Mouse (Mus musculus): Measurements from ENCODE around the gene Trim31. TPM values are rescaled to one million over a fixed set of nuclear protein-coding genes. Genes with fewer than 3 reads are reported as not detected.

Trim31 gene
- polyA plus RNA-seq, 1 experiment from 2014 or later, result not detected

DNA sequence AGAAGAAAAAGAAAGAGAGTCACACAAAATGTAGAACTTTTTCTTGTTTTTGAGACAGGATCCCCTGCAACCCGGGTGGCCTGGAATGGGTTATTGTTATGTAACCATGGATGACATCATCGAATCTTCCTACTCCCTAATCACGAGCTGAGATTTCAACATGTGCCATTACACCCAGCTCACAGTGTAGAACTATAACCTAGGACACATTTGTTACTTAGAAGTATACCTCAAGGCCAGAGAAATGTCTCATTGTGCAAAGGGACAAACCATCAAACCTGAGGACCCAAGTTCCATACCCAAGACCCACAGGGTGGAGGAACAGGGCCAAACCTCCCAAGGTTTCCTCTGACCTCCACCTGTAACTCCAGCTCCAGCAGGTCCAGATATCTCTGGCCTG lies 5.7 kb downstream of the Trim31 start:
- no peaks in the 10 kb centered on the region for H3K9me3 ChIP-seq (ENCODE audit: control insufficient read depth, low read length)
- 69% methylated on average over 3 of the region's 3 CpGs for WGBS
- no peak overlapping the region for H3K9ac ChIP-seq (ENCODE audit: low read depth, low read length)
- no peak overlapping the region for H3K27ac ChIP-seq (ENCODE audit: low read depth, low read length)
- no peak overlapping the region for H3K4me3 ChIP-seq (ENCODE audit: low read depth, low read length)
- H3K36me3 ChIP-seq (ENCODE audit: control insufficient read depth, insufficient read depth, low read length), result no peaks in the 10 kb centered on the region
- no peak for ATAC-seq (ENCODE audit: low FRiP score)
- no peak overlapping the region for H3K4me2 ChIP-seq (replicated peaks; ENCODE audit: low read depth, low read length)
- no peak for DNase-seq (ENCODE audit: low spot score)
- H3K4me1 ChIP-seq (replicated peaks; ENCODE audit: control insufficient read depth, insufficient read depth, low read length), result no peaks in the 10 kb centered on the region
- H3K27me3 ChIP-seq (ENCODE audit: control insufficient read depth, insufficient read depth, low read length), result no peaks in the 10 kb centered on the region

DNA sequence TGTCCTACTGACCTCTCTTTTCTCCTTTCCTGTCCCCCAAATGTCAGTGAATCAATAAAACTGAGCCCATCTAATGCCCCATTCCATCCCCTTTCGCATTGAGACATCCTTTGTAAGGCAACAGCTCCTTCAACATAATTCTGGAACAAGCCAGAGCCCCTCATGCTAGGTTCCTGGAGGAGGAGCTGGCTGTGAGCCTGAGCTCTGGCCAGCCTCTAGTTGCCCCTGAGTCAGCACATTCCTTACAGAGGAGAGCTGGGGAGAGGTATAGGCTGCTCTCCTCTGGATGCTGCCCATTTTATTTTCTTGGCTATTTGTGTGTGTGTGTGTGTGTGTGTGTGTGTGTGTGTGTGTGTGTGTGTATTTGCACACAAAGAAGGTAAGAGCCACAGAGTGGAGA lies 10.3 kb downstream of the Trim31 start:
- WGBS, result 48% methylated on average over 1 of the region's 1 CpGs
- Histone ChIP-seq H3K4me2 (replicated peaks; ENCODE audit: low read depth, low read length) (no peak overlapping the region), H3K36me3 (ENCODE audit: control insufficient read depth, insufficient read depth, low read length) (no peaks in the 10 kb centered on the region), H3K27me3 (ENCODE audit: control insufficient read depth, insufficient read depth, low read length) (no peaks in the 10 kb centered on the region), H3K4me1 (replicated peaks; ENCODE audit: control insufficient read depth, insufficient read depth, low read length) (no peaks in the 10 kb centered on the region), H3K9ac (ENCODE audit: low read depth, low read length) (no peak overlapping the region), H3K27ac (ENCODE audit: low read depth, low read length) (no peak overlapping the region), H3K4me3 (ENCODE audit: low read depth, low read length) (no peak overlapping the region), H3K9me3 (ENCODE audit: control insufficient read depth, low read length) (no peaks in the 10 kb centered on the region)
- peak; percentile 2 for DNase-seq (ENCODE audit: low spot score)
- ATAC-seq (ENCODE audit: low FRiP score), result no peak

DNA sequence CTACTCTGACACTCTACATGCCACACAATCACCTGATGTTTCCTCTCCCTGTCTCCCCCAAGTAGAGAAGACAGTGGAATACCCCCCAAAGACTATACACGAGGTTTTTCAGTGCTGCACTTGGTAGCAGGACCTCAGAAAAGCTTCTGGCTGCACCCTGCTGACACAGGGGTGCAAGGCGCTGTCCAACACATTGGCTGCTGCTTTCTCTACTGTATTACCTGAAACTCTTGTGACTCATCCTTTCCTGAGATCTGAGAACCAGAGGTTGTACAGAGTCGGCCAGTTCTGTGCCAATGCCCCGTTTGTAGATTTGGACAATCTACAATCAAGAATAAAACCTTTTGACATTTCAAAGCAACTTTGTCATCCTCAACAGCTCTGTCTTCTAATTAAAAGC lies 11.9 kb downstream of the Trim31 start:
- DNase-seq (ENCODE audit: low spot score) (no peak), ATAC-seq (ENCODE audit: low FRiP score) (no peak)
- Histone ChIP-seq H3K4me3 (ENCODE audit: low read depth, low read length) (no peak overlapping the region), H3K9ac (ENCODE audit: low read depth, low read length) (no peak overlapping the region), H3K27ac (ENCODE audit: low read depth, low read length) (no peak overlapping the region), H3K4me2 (replicated peaks; ENCODE audit: low read depth, low read length) (no peak overlapping the region), H3K9me3 (ENCODE audit: control insufficient read depth, low read length) (no peaks in the 10 kb centered on the region), H3K36me3 (ENCODE audit: control insufficient read depth, insufficient read depth, low read length) (no peaks in the 10 kb centered on the region), H3K27me3 (ENCODE audit: control insufficient read depth, insufficient read depth, low read length) (no peaks in the 10 kb centered on the region), H3K4me1 (replicated peaks; ENCODE audit: control insufficient read depth, insufficient read depth, low read length) (no peaks in the 10 kb centered on the region)
- WGBS, result 51% methylated on average over 4 of the region's 4 CpGs

DNA sequence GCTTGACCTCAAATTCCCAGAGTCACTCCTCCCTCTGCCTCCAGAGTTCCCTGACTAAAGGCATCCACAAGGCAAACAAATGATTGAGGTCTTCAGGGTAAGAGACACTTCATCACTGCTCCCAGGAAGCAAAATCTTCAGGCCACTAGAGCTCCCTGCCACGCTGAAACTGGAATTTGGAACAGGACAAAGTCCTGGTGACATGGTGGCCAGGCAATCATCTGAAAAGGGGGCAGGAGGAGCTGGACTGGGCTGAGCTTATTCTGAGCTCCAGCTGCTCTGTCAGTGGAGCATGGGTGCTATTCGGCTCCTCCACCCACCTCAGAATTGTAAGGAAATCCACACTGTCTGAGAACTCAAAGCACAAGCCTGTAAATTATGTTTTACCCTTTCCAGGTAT lies 14.1 kb downstream of the Trim31 start:
- Histone ChIP-seq H3K36me3 (ENCODE audit: control insufficient read depth, insufficient read depth, low read length) (no peaks in the 10 kb centered on the region), H3K4me3 (ENCODE audit: low read depth, low read length) (no peak overlapping the region), H3K4me1 (replicated peaks; ENCODE audit: control insufficient read depth, insufficient read depth, low read length) (no peaks in the 10 kb centered on the region), H3K27me3 (ENCODE audit: control insufficient read depth, insufficient read depth, low read length) (no peaks in the 10 kb centered on the region), H3K9ac (ENCODE audit: low read depth, low read length) (no peak overlapping the region), H3K27ac (ENCODE audit: low read depth, low read length) (no peak overlapping the region), H3K9me3 (ENCODE audit: control insufficient read depth, low read length) (no peaks in the 10 kb centered on the region), H3K4me2 (replicated peaks; ENCODE audit: low read depth, low read length) (no peak overlapping the region)
- DNase-seq (ENCODE audit: low spot score) (no peak), ATAC-seq (ENCODE audit: low FRiP score) (no peak)
- WGBS, result 76% methylated on average over 2 of the region's 2 CpGs

DNA sequence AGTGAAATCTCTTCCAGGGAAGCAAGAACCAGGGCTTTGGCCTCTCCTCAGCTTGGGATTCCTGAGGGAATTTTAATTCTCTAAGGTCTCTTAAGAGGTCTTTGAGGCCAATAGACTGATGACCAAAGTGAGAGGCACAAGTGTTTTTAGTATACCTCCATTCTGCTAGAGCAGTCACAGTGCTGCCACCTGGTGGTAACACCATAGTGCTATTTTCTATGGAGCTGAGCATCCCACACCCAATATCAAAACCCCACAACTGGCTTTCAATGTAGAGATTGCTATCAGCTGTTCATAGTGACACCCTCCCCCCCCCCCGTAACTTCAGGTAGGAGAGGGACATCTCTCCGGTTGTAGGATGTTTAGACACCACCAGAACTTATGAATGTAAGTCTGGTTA lies 16.2 kb downstream of the Trim31 start:
- Histone ChIP-seq H3K27me3 (ENCODE audit: control insufficient read depth, insufficient read depth, low read length) (no peaks in the 10 kb centered on the region), H3K36me3 (ENCODE audit: control insufficient read depth, insufficient read depth, low read length) (no peaks in the 10 kb centered on the region), H3K4me1 (replicated peaks; ENCODE audit: control insufficient read depth, insufficient read depth, low read length) (no peaks in the 10 kb centered on the region), H3K4me2 (replicated peaks; ENCODE audit: low read depth, low read length) (no peak overlapping the region), H3K9me3 (ENCODE audit: control insufficient read depth, low read length) (no peaks in the 10 kb centered on the region), H3K27ac (ENCODE audit: low read depth, low read length) (no peak overlapping the region), H3K4me3 (ENCODE audit: low read depth, low read length) (no peak overlapping the region), H3K9ac (ENCODE audit: low read depth, low read length) (no peak overlapping the region)
- ATAC-seq (ENCODE audit: low FRiP score), result peak; percentile 43; the same call in 1 of the 2 replicates
- 12% methylated on average over 2 of the region's 2 CpGs for WGBS
- DNase-seq (ENCODE audit: low spot score), result peak; percentile 84

DNA sequence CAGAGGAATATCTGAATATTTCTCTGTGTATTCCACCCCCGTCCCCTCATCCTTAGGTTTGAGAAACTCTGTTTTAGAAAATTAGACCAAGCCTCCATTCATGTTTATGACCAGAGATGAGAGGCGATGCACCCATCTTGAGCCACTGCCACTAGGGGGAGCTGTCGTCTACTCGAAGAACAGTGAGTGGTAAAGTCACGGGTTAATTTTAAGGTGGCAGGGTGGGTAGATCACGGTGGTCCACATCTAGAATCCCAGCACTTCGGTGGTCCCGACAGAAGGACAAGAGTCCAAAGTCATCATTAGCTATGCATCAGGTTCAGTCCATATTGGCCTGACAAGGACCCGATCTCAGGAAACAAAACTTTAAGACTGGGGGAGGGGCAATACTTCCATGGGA lies 17.2 kb downstream of the Trim31 start:
- no peak overlapping the region for H3K4me3 ChIP-seq (ENCODE audit: low read depth, low read length)

DNA sequence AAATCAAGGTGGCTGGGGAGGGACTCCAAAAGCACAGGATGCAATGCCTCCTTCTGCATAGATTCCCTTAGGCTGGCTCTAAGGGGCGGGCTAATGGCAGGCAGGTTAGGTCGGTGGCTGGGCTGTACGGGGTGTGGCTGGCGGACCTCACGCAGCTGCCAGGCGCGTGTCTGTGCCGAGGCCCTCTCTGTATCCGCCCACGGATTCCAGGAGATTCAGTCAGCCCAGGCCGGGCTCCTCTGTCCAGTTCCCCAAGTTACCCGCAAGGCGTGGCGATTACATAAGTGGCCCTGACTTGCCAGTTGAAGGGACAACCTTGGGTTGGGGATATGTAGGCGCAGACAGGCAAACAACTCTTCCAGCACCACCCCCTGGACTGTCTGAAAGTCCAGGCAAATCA lies 22.3 kb downstream of the Trim31 start:
- no peaks in the 10 kb centered on the region for H3K27me3 ChIP-seq (ENCODE audit: control insufficient read depth, insufficient read depth, low read length)
- DNase-seq (ENCODE audit: low spot score) (no peak), ATAC-seq (ENCODE audit: low FRiP score) (no peak)
- no peak overlapping the region for H3K4me2 ChIP-seq (replicated peaks; ENCODE audit: low read depth, low read length)
- H3K4me1 ChIP-seq (replicated peaks; ENCODE audit: control insufficient read depth, insufficient read depth, low read length), result no peaks in the 10 kb centered on the region
- H3K9me3 ChIP-seq (ENCODE audit: control insufficient read depth, low read length), result no peaks in the 10 kb centered on the region
- no peak overlapping the region for H3K9ac ChIP-seq (ENCODE audit: low read depth, low read length)
- H3K4me3 ChIP-seq (ENCODE audit: low read depth, low read length), result no peak overlapping the region
- H3K36me3 ChIP-seq (ENCODE audit: control insufficient read depth, insufficient read depth, low read length), result no peaks in the 10 kb centered on the region
- 46% methylated on average over 15 of the region's 15 CpGs for WGBS
- no peak overlapping the region for H3K27ac ChIP-seq (ENCODE audit: low read depth, low read length)

More for the DNA sequence above, 17.2 kb downstream of the Trim31 start:
- ATAC-seq (ENCODE audit: low FRiP score) (peak; percentile 27; the same call in 1 of the 2 replicates), DNase-seq (ENCODE audit: low spot score) (peak; percentile 78)
- Histone ChIP-seq H3K9me3 (ENCODE audit: control insufficient read depth, low read length) (no peaks in the 10 kb centered on the region), H3K9ac (ENCODE audit: low read depth, low read length) (no peak overlapping the region), H3K27me3 (ENCODE audit: control insufficient read depth, insufficient read depth, low read length) (no peaks in the 10 kb centered on the region), H3K27ac (ENCODE audit: low read depth, low read length) (no peak overlapping the region), H3K4me1 (replicated peaks; ENCODE audit: control insufficient read depth, insufficient read depth, low read length) (no peaks in the 10 kb centered on the region), H3K4me2 (replicated peaks; ENCODE audit: low read depth, low read length) (no peak overlapping the region), H3K36me3 (ENCODE audit: control insufficient read depth, insufficient read depth, low read length) (no peaks in the 10 kb centered on the region)
- WGBS, result 14% methylated on average over 9 of the region's 9 CpGs

DNA sequence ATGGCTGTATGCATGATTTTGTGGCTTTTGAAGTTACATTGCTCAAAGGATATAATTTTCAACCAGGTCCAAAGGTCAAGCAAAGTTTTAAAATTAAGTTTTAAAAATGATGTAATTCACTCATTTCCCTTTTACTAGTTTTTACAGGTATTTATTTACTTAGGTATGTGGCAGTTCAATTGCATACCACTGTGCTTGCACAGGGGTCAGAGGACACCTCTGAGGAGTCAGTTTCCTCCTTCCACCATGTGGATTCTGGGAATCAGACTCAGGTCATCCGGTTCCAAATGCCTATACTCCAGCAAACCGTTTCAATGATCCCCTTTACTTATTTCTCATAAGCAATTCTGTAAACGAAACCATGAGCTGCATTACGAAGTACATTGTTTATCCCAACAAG lies 24.8 kb downstream of the Trim31 start:
- Histone ChIP-seq H3K4me3 (ENCODE audit: low read depth, low read length) (no peak overlapping the region), H3K36me3 (ENCODE audit: control insufficient read depth, insufficient read depth, low read length) (no peaks in the 10 kb centered on the region), H3K4me1 (replicated peaks; ENCODE audit: control insufficient read depth, insufficient read depth, low read length) (no peaks in the 10 kb centered on the region), H3K9me3 (ENCODE audit: control insufficient read depth, low read length) (no peaks in the 10 kb centered on the region), H3K9ac (ENCODE audit: low read depth, low read length) (no peak overlapping the region), H3K4me2 (replicated peaks; ENCODE audit: low read depth, low read length) (no peak overlapping the region), H3K27me3 (ENCODE audit: control insufficient read depth, insufficient read depth, low read length) (no peaks in the 10 kb centered on the region), H3K27ac (ENCODE audit: low read depth, low read length) (no peak overlapping the region)
- DNase-seq (ENCODE audit: low spot score) (no peak), ATAC-seq (ENCODE audit: low FRiP score) (no peak)
- WGBS, result 88% methylated on average over 4 of the region's 4 CpGs

DNA sequence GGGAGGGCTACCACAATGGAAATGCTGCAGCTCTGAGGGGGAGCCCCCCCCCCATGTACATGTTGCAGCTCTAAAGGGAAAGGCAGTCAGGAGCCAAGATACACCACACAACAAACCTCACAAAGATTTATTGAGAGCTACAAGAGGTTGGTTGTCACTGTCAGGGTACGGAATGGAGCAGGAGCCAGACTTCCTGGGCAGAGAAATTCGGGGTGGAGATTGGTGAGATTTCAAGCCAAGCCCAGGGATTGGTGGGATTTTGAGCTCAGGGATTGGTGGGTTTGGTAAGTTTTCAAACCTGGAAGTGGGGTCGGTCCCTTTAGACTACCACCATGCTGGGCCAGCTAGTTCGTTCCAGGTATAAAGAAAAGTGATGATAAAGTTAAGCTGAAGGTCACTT lies 25.6 kb downstream of the Trim31 start:
- Histone ChIP-seq H3K36me3 (ENCODE audit: control insufficient read depth, insufficient read depth, low read length) (no peaks in the 10 kb centered on the region), H3K9ac (ENCODE audit: low read depth, low read length) (no peak overlapping the region), H3K4me2 (replicated peaks; ENCODE audit: low read depth, low read length) (no peak overlapping the region), H3K9me3 (ENCODE audit: control insufficient read depth, low read length) (no peaks in the 10 kb centered on the region), H3K4me3 (ENCODE audit: low read depth, low read length) (no peak overlapping the region), H3K27me3 (ENCODE audit: control insufficient read depth, insufficient read depth, low read length) (no peaks in the 10 kb centered on the region), H3K27ac (ENCODE audit: low read depth, low read length) (no peak overlapping the region), H3K4me1 (replicated peaks; ENCODE audit: control insufficient read depth, insufficient read depth, low read length) (no peaks in the 10 kb centered on the region)
- DNase-seq (ENCODE audit: low spot score) (no peak), ATAC-seq (ENCODE audit: low FRiP score) (no peak)
- WGBS, result 65% methylated on average over 4 of the region's 4 CpGs
